12 mouse cellular contexts compared by ENCODE assay signal in genomic region chr15:61006608-61007007, GRCm38 (mm10).
DNase-seq lines count a peak whose midpoint lies in the region; ATAC-seq and TF ChIP-seq lines count a peak whose summit lies in the region.
"Had no signal": no experiment of that assay in that cellular context is flagged by ENCODE, and none has a peak within 500 bp of the region (broad histone marks: within the 10 kb centered on the region; RNA-seq: fewer than 3 reads in every experiment).

No protein-coding gene starts in this region.

- no peaks in the 10 kb centered on the region for H3K27me3 ChIP-seq in heart, adult 2 months (ENCODE audit: control insufficient read depth, insufficient read depth, low read length)
- no peaks in the 10 kb centered on the region for H3K27me3 ChIP-seq in heart, embryonic 11.5 days (ENCODE audit: control insufficient read depth, insufficient read depth, low read length)
- H3K27me3 ChIP-seq in liver, embryonic 11.5 days (replicated peaks; ENCODE audit: control insufficient read depth, insufficient read depth, low read length) = no peaks in the 10 kb centered on the region
- H3K27me3 ChIP-seq: embryonic facial prominence, embryonic 13.5 days; forebrain, embryonic 13.5 days; midbrain, embryonic 15.5 days; neural tube, embryonic 13.5 days had no signal

- H3K79me2 ChIP-seq in heart, adult 2 months (replicated peaks; ENCODE audit: control insufficient read depth, insufficient read depth, low read length) = no peaks in the 10 kb centered on the region

- peak overlapping the region; percentile 78 for H3K27ac ChIP-seq in heart, adult 2 months
- no peak overlapping the region for H3K27ac ChIP-seq in heart, embryonic 11.5 days (ENCODE audit: low read depth, low read length)
- no peak overlapping the region for H3K27ac ChIP-seq in liver, embryonic 11.5 days (ENCODE audit: low read depth, low read length)
- H3K27ac ChIP-seq: embryonic facial prominence, embryonic 13.5 days; forebrain, embryonic 13.5 days; midbrain, embryonic 15.5 days; neural tube, embryonic 13.5 days had no signal

- TF ChIP-seq POLR2A in heart, adult 2 months (IDR thresholded peaks at IDR 0.05; ENCODE audit: insufficient read depth, low read depth, low read length) = no peak

- H3K4me2 ChIP-seq in heart, embryonic 11.5 days = no peak overlapping the region
- H3K4me2 ChIP-seq in liver, embryonic 11.5 days = no peak overlapping the region
- H3K4me2 ChIP-seq: embryonic facial prominence, embryonic 13.5 days; forebrain, embryonic 13.5 days; midbrain, embryonic 15.5 days; neural tube, embryonic 13.5 days had no signal

- no peak for TF ChIP-seq EP300 in heart, adult 2 months (IDR thresholded peaks at IDR 0.05; ENCODE audit: insufficient read depth, low read depth, low read length)

- no peak for ATAC-seq in heart, embryonic 11.5 days (replicated peaks; ENCODE audit: insufficient number of reproducible peaks, low FRiP score, low TSS enrichment)
- no peak for ATAC-seq in liver, embryonic 11.5 days (replicated peaks; ENCODE audit: low FRiP score)
- ATAC-seq: forebrain, embryonic 13.5 days; liver, postnatal 0 days; midbrain, embryonic 15.5 days had no signal

- TF ChIP-seq CTCF in heart, adult 2 months (IDR thresholded peaks at IDR 0.05) = no peak

- H3K36me3 ChIP-seq in heart, adult 2 months (ENCODE audit: control insufficient read depth, insufficient read depth, low read length) = peaks cover 7% of the 10 kb centered on the region
- no peaks in the 10 kb centered on the region for H3K36me3 ChIP-seq in heart, embryonic 11.5 days (ENCODE audit: control insufficient read depth, insufficient read depth, low read length)
- no peaks in the 10 kb centered on the region for H3K36me3 ChIP-seq in liver, embryonic 11.5 days (ENCODE audit: control insufficient read depth, insufficient read depth, low read length)
- H3K36me3 ChIP-seq: embryonic facial prominence, embryonic 13.5 days; midbrain, embryonic 15.5 days; neural tube, embryonic 13.5 days had no signal

- no peak overlapping the region for H3K9ac ChIP-seq in heart, adult 2 months (ENCODE audit: low read depth, low read length)
- H3K9ac ChIP-seq in heart, embryonic 11.5 days (ENCODE audit: low read depth, low read length) = no peak overlapping the region
- no peak overlapping the region for H3K9ac ChIP-seq in liver, embryonic 11.5 days (ENCODE audit: low read depth, low read length)
- H3K9ac ChIP-seq: embryonic facial prominence, embryonic 13.5 days; forebrain, embryonic 13.5 days; liver, postnatal 0 days; midbrain, embryonic 15.5 days; neural tube, embryonic 13.5 days had no signal

- peaks cover 1% of the 10 kb centered on the region for H3K4me1 ChIP-seq in heart, adult 2 months (ENCODE audit: control insufficient read depth, insufficient read depth, low read length)
- no peaks in the 10 kb centered on the region for H3K4me1 ChIP-seq in heart, embryonic 11.5 days (ENCODE audit: control insufficient read depth, insufficient read depth, low read length)
- no peaks in the 10 kb centered on the region for H3K4me1 ChIP-seq in liver, embryonic 11.5 days (replicated peaks; ENCODE audit: control insufficient read depth, insufficient read depth, low read length)
- H3K4me1 ChIP-seq: embryonic facial prominence, embryonic 13.5 days; forebrain, embryonic 13.5 days; midbrain, embryonic 15.5 days had no signal

- 29% methylated on average over 4 of the region's 4 CpGs for WGBS in heart, adult 2 months
- 73% methylated on average over 4 of the region's 4 CpGs for WGBS in heart, embryonic 11.5 days (ENCODE audit: insufficient replicate concordance)
- 76% methylated on average over 4 of the region's 4 CpGs for WGBS in liver, embryonic 11.5 days

- peak; percentile 22 to 53 for DNase-seq in heart, adult 2 months
- DNase-seq in heart, postnatal 14 days = peak; percentile 10 to 12
- DNase-seq in kidney, postnatal 10 days = peak; percentile 40
- DNase-seq in lung, postnatal 4 days = peak; percentile 24 to 59
- DNase-seq in spleen, adult 18-20 months = no peak
- DNase-seq in liver, embryonic 11.5 days (ENCODE audit: low spot score) = no peak
- DNase-seq: liver, postnatal 0 days had no signal

- H3K4me3 ChIP-seq in heart, adult 2 months = no peak overlapping the region
- H3K4me3 ChIP-seq in heart, embryonic 11.5 days (ENCODE audit: low read depth, low read length) = no peak overlapping the region
- H3K4me3 ChIP-seq in liver, embryonic 11.5 days (ENCODE audit: low read depth, low read length) = no peak overlapping the region
- H3K4me3 ChIP-seq: embryonic facial prominence, embryonic 13.5 days; forebrain, embryonic 13.5 days; midbrain, embryonic 15.5 days; neural tube, embryonic 13.5 days had no signal

- intact Hi-C loops in heart, adult 2 months (cut with DNase I) = loop anchor here (1.0 to 10.0 kb wide), 7 partner anchors 91 to 388 kb away; no protein-coding TSS in a partner anchor
- intact Hi-C loops in heart, postnatal 14 days (cut with DNase I) = loop anchor here (10.0 kb wide), 2 partner anchors 88 to 182 kb away; no protein-coding TSS in a partner anchor

- no peaks in the 10 kb centered on the region for H3K9me3 ChIP-seq in heart, embryonic 11.5 days (replicated peaks; ENCODE audit: control insufficient read depth, low read length)
- H3K9me3 ChIP-seq in liver, embryonic 11.5 days (ENCODE audit: control insufficient read depth, low read length) = no peaks in the 10 kb centered on the region
- H3K9me3 ChIP-seq: embryonic facial prominence, embryonic 13.5 days; forebrain, embryonic 13.5 days; midbrain, embryonic 15.5 days; neural tube, embryonic 13.5 days had no signal

Comparison
In these comparisons a context has a peak if more than half of its experiments do, and no peak if none do; other contexts are left out.
1. DNase-seq: peak in heart, adult 2 months (2 of 2), heart, postnatal 14 days (2 of 2), kidney, postnatal 10 days (single experiment) and lung, postnatal 4 days (2 of 2); none in spleen, adult 18-20 months (0 of 2) and liver, embryonic 11.5 days (single experiment).